Mouse (Mus musculus) 3T3-L1 (cell line): Measurements from ENCODE around the gene Pdpr.
"Not testable (repeated sequence)": the region's sequence is repeated elsewhere in the genome, so short reads cannot be mapped to it uniquely, and the experiment has no call there.

Experiments
- DNase-seq: peaks from one replicate; pipeline ENCODE4 v3.0.0-alpha.2; 2015; ENCODE audit warnings: low read depth, low spot score

The Pdpr gene

GRCm38 (mm10) chr8:111090126-111090525 lies 4.3 kb upstream of the Pdpr start:
- peak; percentile 92 for DNase-seq

DNA sequence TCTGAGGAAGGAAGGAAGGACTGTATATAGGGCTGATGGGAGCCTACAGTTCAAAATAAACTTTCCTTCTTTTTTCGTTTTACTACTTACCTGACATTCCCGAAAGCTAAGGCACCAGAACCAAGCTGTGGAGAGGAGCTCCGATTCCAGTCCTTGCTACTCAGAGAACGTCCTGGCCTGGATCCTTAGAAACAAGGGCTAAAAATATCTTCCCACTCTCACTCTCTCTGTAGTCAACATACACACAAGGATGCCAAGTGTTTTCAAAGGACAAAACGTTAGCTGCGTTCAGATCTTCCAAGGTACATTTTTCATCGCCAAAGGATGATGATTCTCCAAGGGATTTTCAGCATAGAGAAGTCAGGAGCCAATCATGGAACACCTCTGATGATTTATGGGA lies 2.7 kb upstream of the Pdpr start:
- no peak for DNase-seq

GRCm38 (mm10) chr8:111092326-111092725 lies 2.1 kb upstream of the Pdpr start, which contains the start of gene Clec18a:
TSS of gene Clec18a (minus strand) at chr8:111092426.
- not testable (repeated sequence) for DNase-seq

DNA sequence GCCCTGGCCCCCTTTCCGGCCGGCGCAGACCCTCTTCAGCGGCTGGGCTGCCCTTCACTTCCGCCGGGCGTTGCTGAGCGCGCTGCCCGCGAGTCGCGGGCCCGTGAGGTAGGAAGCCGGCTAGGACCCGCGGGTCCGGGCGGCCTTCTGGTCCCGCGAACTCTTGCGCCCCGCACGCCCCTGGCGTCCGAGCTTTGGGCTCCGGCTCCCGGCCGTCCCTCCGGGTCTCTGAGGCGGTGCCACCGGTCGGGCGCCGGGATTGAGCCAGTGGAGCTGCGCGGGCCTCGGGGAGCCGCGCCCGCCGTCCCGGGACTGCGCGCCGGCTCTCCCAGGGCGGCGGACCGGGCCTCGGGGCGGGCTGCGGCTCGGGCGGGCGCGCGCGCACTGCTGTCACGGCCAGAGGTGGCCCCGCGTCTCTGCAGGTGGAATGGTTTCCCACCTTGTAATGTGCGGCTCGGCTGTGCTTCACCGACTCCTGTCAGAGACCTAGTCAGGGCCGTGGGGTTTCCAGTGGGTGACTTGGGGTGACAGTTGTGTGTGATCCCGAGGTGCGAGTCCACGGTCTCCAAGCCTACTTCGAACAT lies 381 bp downstream of the Pdpr start:
- not testable (repeated sequence) for DNase-seq

DNA sequence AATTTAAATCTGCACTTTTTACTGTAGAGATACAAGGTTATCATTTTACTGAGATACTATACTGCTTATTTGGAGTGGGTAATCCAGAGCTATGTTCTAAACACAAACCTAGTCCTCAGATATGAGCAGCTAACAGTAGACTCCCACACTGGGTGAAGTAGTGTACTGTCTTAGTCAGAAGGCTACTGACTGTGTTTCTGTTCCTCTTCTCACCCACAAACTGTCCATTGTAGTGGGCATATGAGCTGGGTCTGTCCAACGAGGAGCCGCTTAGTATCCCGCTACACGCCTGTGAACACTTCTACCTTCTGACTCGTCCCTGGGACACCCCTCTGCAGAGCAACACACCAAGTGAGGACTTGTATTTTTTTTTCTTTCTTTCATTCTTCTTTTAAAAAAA lies 20.5 kb downstream of the Pdpr start:
- no peak for DNase-seq

- no peak for DNase-seq
These were observed 25.1 kb downstream of the Pdpr start for GRCm38 (mm10) chr8:111119481-111119880.

GRCm38 (mm10) chr8:111130756-111131155 lies 36.3 kb downstream of the Pdpr start:
- DNase-seq = no peak

- DNase-seq = no peak
These were observed 48.1 kb downstream of the Pdpr start for GRCm38 (mm10) chr8:111142521-111142920.

DNA sequence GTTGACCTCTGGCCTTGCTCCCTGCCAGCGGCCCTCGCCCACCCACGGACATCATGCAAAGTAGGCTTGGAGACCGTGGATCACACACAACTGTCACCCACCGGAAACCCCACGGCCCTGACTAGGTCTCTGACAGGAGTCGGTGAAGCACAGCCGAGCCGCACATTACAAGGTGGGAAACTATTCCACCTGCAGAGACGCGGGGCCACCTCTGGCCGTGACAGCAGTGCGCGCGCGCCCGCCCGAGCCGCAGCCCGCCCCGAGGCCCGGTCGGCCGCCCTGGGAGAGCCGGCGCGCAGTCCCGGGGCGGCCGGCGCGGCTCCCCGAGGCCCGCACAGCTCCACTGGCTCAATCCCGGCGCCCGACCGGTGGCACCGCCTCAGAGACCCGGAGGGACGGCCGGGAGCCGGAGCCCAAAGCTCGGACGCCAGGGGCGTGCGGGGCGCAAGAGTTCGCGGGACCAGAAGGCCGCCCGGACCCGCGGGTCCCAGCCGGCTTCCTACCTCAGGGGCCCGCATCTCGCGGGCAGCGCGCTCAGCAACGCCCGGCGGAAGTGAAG lies 50.5 kb downstream of the Pdpr start:
- DNase-seq = peak; percentile 25

DNA sequence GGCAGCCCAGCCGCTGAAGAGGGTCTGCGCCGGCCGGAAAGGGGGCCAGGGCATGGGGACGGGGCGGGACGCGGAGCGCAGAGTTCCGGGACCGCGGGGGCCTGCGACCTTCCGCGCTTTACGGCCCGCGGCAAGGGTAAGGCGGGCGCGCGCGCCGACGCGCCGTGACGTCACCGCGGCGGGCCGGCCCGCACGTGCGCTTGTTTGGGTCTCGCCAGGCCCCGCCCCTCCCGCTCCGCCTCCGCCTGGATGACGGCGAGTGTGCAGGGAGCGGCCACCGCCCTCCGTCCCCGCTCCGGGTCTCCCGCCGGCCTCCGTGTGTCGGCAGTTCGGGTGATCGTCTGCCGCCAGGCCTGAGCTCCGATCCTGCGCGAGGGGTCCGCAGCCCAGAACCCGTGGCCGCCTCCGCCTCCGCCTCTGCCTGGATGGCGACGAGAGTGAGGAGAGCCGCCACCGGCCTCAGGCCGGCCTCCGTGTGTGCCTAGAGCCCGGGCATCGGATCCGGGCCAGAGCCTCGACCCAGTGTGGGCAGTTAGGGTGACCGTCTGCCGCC lies 51.1 kb downstream of the Pdpr start:
- peak; percentile 85 for DNase-seq

DNA sequence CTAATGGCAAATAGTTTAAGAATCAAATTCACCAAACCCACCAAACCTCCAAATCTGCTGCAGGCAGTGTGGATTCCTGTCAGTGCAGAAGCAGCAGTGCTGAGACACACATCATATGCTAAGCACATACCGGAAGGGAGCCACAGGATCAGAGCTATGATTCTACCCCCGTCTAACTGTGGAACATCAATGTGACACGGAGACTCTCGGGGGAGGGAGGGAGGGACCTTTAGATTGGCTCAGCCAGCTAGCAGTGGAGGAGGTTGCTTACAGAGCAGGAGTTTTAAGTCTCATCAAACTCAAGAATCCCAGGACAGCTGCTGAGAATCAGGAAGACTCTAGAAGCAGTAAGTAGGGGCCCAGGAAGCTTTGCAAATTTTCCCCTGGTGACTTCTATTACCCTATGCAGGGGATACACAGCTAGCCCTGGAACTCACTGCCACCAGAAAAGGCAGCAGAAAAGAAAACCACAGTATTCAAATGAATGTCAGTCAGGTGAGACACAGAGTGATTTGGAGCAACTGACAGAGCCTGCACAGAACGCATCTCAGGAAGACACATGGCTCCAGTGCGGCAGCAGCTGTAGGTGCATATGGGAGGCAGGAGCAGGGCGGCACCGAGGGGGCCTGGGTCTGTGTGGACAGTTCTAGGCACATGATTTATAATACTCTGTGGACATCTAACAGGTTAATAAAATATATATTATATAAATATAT lies 61.4 kb downstream of the Pdpr start:
- no peak for DNase-seq

GRCm38 (mm10) chr8:111157617-111158016 lies 63.2 kb downstream of the Pdpr start:
- peak; percentile 69 for DNase-seq

DNA sequence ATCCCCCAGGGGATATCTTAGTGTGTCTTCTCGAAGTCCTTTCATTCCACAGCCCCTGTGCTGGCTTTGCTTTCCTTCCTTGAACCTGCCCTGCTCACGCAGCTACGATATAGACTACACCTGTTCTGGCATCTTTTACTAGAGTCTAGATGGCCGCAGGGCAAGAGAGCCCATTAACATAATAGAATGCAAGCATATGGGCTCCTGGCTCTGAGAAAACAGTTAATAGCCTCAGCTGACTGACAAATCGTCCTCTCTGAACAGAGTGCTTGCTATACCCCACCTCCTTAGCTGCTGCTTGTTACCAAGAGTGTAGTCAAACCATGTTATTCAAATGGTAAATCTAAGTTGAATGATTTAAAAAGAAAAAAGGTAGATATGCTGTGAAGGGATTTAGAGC lies 77.2 kb downstream of the Pdpr start:
- no peak for DNase-seq

- DNase-seq = peak; percentile 87
These were observed 91.1 kb downstream of the Pdpr start for GRCm38 (mm10) chr8:111185472-111185947.
